Mouse (Mus musculus): Measurements from ENCODE around the gene Ttf1. TPM values are rescaled to one million over a fixed set of nuclear protein-coding genes. Genes with fewer than 3 reads are reported as not detected.
"Not testable (repeated sequence)": the region's sequence is repeated elsewhere in the genome, so short reads cannot be mapped to it uniquely, and the experiment has no call there.

Gene Ttf1
- polyA plus RNA-seq, 1 experiment from 2014 or later, result 10.1 TPM

GRCm38 (mm10) chr2:29102416-29103377, 42.6 kb downstream of the Ttf1 start:
- not testable (repeated sequence) for H3K27ac ChIP-seq; H3K9ac ChIP-seq; H3K4me1 ChIP-seq (replicated peaks); H3K4me2 ChIP-seq; H3K9me3 ChIP-seq; H3K4me3 ChIP-seq; H3K36me3 ChIP-seq; ATAC-seq (ENCODE audit: low FRiP score); H3K27me3 ChIP-seq
- 81% methylated on average over 10 of the region's 10 CpGs for WGBS

DNA sequence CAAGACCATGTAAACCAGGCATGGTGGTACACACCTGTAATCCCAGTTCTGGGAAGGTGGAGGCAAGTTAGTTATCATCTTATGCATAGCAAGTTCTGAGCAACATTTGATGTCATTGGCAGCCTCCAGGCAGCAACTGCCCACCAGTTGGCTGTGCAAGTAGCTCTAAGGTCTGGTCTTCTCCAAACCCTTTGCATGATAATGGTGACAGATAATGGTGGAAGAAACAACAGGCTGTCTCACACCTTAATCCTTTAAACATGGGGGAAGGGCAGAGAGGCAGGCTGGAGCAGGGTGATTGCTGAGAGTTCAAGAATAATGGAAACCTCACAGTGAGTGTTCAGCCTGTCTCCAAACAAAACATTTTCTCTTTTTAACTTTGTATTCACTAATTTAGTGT, 60.9 kb downstream of the Ttf1 start:
- no peaks in the 10 kb centered on the region for H3K9me3 ChIP-seq
- no peaks in the 10 kb centered on the region for H3K36me3 ChIP-seq
- H3K4me1 ChIP-seq (replicated peaks), result peaks cover 7% of the 10 kb centered on the region
- no peak overlapping the region for H3K27ac ChIP-seq
- H3K4me3 ChIP-seq, result no peak overlapping the region
- H3K27me3 ChIP-seq, result no peaks in the 10 kb centered on the region
- ATAC-seq (ENCODE audit: low FRiP score), result no peak
- H3K4me2 ChIP-seq, result no peak overlapping the region
- no peak overlapping the region for H3K9ac ChIP-seq

DNA sequence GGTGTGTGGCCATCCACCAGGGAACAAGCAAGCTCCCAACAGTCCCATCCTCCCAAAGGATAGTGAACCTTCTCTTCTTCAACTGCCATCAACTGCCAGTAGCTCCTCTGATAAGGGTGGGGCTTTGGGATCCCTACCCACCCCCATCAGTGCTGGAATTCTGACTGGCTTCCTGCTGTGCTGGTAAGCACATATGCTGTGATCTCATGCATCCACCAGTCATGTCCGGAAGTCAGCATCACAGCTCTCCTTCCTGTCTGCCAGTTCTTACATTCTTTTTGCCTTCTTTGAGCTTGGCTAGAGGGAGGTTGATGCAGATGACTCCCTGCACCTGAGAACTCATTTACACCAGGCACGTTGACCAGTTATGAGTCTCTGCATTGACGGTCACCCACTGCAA, 62.4 kb downstream of the Ttf1 start:
- no peak overlapping the region for H3K9ac ChIP-seq
- H3K4me2 ChIP-seq, result no peak overlapping the region
- no peaks in the 10 kb centered on the region for H3K9me3 ChIP-seq
- peaks cover 20% of the 10 kb centered on the region for H3K4me1 ChIP-seq (replicated peaks)
- H3K27me3 ChIP-seq, result no peaks in the 10 kb centered on the region
- no peak for ATAC-seq (ENCODE audit: low FRiP score)
- peaks cover 7% of the 10 kb centered on the region; the same call in 1 of the 2 replicates for H3K36me3 ChIP-seq
- H3K4me3 ChIP-seq, result no peak overlapping the region
- WGBS, result 76% methylated on average over 3 of the region's 3 CpGs
- H3K27ac ChIP-seq, result no peak overlapping the region

GRCm38 (mm10) chr2:29123907-29124569, 64.0 kb downstream of the Ttf1 start, which contains the start of gene Setx:
Gene Setx, plus strand, starts transcription at chr2:29124181.
- Histone ChIP-seq H3K36me3 (peaks cover 20% of the 10 kb centered on the region), H3K9ac (peak within 1 kb of the TSS; percentile 94), H3K27ac (peak within 1 kb of the TSS; percentile 93), H3K4me2 (peak within 1 kb of the TSS; percentile 77), H3K4me1 (replicated peaks) (peaks cover 20% of the 10 kb centered on the region), H3K4me3 (peak within 1 kb of the TSS; percentile 67), H3K9me3 (no peaks in the 10 kb centered on the region), H3K27me3 (no peaks in the 10 kb centered on the region)
- 0 out of 2 replicates have a peak, but pooled peaks have one; percentile 4 for ATAC-seq (ENCODE audit: low FRiP score)
- WGBS, result 68% methylated on average over 14 of the region's 14 CpGs

- Histone ChIP-seq H3K27ac (peak overlapping the region; percentile 93), H3K36me3 (peaks cover 25% of the 10 kb centered on the region), H3K4me1 (replicated peaks) (peaks cover 20% of the 10 kb centered on the region), H3K27me3 (no peaks in the 10 kb centered on the region), H3K9me3 (no peaks in the 10 kb centered on the region), H3K4me2 (peak overlapping the region; percentile 77), H3K9ac (peak overlapping the region; percentile 69), H3K4me3 (peak overlapping the region; percentile 67)
- no peak for ATAC-seq (ENCODE audit: low FRiP score)
- under 1% methylated on average over 22 of the region's 24 CpGs for whole genome bisulfite sequencing
Observed at GRCm38 (mm10) chr2:29124571-29124935, 64.5 kb downstream of the Ttf1 start.

- Histone ChIP-seq H3K27ac (peak overlapping the region; percentile 93), H3K36me3 (peaks cover 31% of the 10 kb centered on the region), H3K4me1 (replicated peaks) (peaks cover 20% of the 10 kb centered on the region), H3K4me2 (peak overlapping the region; percentile 77), H3K4me3 (peak overlapping the region; percentile 67), H3K9me3 (no peaks in the 10 kb centered on the region), H3K9ac (peak overlapping the region; percentile 94), H3K27me3 (no peaks in the 10 kb centered on the region)
- WGBS, result under 1% methylated on average over 72 of the region's 81 CpGs
- peak; percentile 99 for ATAC-seq (ENCODE audit: low FRiP score)
Observed at GRCm38 (mm10) chr2:29124936-29125701, 65.1 kb downstream of the Ttf1 start.

- H3K4me1 ChIP-seq (replicated peaks), result peaks cover 17% of the 10 kb centered on the region
- no peaks in the 10 kb centered on the region for H3K9me3 ChIP-seq
- H3K27me3 ChIP-seq, result no peaks in the 10 kb centered on the region
- no peak overlapping the region for H3K9ac ChIP-seq
- no peak overlapping the region for H3K4me3 ChIP-seq
- no peak overlapping the region for H3K27ac ChIP-seq
- WGBS, result 96% methylated on average over 7 of the region's 7 CpGs
- peaks cover 69% of the 10 kb centered on the region for H3K36me3 ChIP-seq
- ATAC-seq (ENCODE audit: low FRiP score), result no peak
- no peak overlapping the region for H3K4me2 ChIP-seq
Observed at GRCm38 (mm10) chr2:29130118-29130899, 70.2 kb downstream of the Ttf1 start.

GRCm38 (mm10) chr2:29135161-29135560, 75.1 kb downstream of the Ttf1 start:
- H3K4me3 ChIP-seq, result no peak overlapping the region
- H3K4me2 ChIP-seq, result no peak overlapping the region
- no peak for ATAC-seq (ENCODE audit: low FRiP score)
- H3K27me3 ChIP-seq, result no peaks in the 10 kb centered on the region
- no peaks in the 10 kb centered on the region for H3K4me1 ChIP-seq (replicated peaks)
- peaks cover 71% of the 10 kb centered on the region for H3K36me3 ChIP-seq
- H3K9me3 ChIP-seq, result no peaks in the 10 kb centered on the region
- H3K27ac ChIP-seq, result no peak overlapping the region
- no peak overlapping the region for H3K9ac ChIP-seq

Other genes with a start within 250 kb of the Ttf1 start
- 18.2 and 18.6 TPM in 2 replicates for gene Gtf3c4, start 219.9 kb upstream of the Ttf1 start, polyA plus RNA-seq (2015; fragmentation: Nextera tagmentation; extraction: Ambion mirVana)
- gene Ddx31, start 219.9 kb upstream of the Ttf1 start, polyA plus RNA-seq (2015; fragmentation: Nextera tagmentation; extraction: Ambion mirVana), result 14.1 and 15.9 TPM in 2 replicates
- gene Barhl1, start 143.6 kb upstream of the Ttf1 start, polyA plus RNA-seq (2015; fragmentation: Nextera tagmentation; extraction: Ambion mirVana), result 11.4 and 17.1 TPM in 2 replicates
- 0.18 and 0.22 TPM in 2 replicates for gene Cfap77, start 5.2 kb upstream of the Ttf1 start, polyA plus RNA-seq (2015; fragmentation: Nextera tagmentation; extraction: Ambion mirVana)
- gene Setx, start 63.9 kb downstream of the Ttf1 start, polyA plus RNA-seq (2015; fragmentation: Nextera tagmentation; extraction: Ambion mirVana), result 13.8 and 15.4 TPM in 2 replicates
- 2.8 and 3.1 TPM in 2 replicates for gene Ntng2, start 192.7 kb downstream of the Ttf1 start, polyA plus RNA-seq (2015; fragmentation: Nextera tagmentation; extraction: Ambion mirVana)

Measured in hindbrain, embryonic 13.5 days (tissue).